Mouse (Mus musculus) lung, adult 2 months (tissue): Measurements from ENCODE around the gene Adamtsl5. TPM values are rescaled to one million over a fixed set of nuclear protein-coding genes. Genes with fewer than 3 reads are reported as not detected.

ENCODE experiments used
- DNase-seq: peaks from one replicate; pipeline ENCODE4 v3.0.0; 2022
- H3K4me1 ChIP-seq: fragments of 200-500 bp; 2 replicates; pipeline ENCODE4 v1.6.1; 2011; ENCODE audit warnings: low read length; ENCODE audit not compliant: control insufficient read depth, insufficient read depth
- H3K4me3 ChIP-seq: fragments of 200-500 bp; replicated peaks from 2 replicates; pipeline ENCODE3; 2011; ENCODE audit warnings: low read depth, mild to moderate bottlenecking, control low read depth, low read length; ENCODE audit errors: extremely low read depth
- CTCF ChIP-seq: fragments of 200-500 bp; IDR thresholded peaks from 2 replicates; pipeline ENCODE4 v1.5.1; 2011; ENCODE audit warnings: mild to moderate bottlenecking, low read length, control low read depth; ENCODE audit not compliant: insufficient read depth
- POLR2A ChIP-seq: fragments of 200-500 bp; IDR thresholded peaks from 2 replicates; pipeline ENCODE4 v1.6.1; 2011; ENCODE audit warnings: low read depth, mild to moderate bottlenecking, control low read depth, low read length, borderline replicate concordance; ENCODE audit errors: extremely low read depth
- WGBS: fragments of 180-500 bp; shearing (Covaris S2); methylation state at CpG from one replicate; pipeline ENCODE4 v1.1.7; 2018; 5-methylcytosine and 5-hydroxymethylcytosine counted together
- polyA plus RNA-seq: library from polyadenylated mRNA; depleted of rRNA; stranded (reverse); fragments of >200 nt; gene quantifications from 2 replicates; pipeline ENCODE4 v1.2.3, GENCODE M21; 2012

Adamtsl5 gene
- polyA plus RNA-seq, 1 experiment, result 87.6 TPM

GRCm38 (mm10) chr10:80339941-80340750 is 8.1 kb downstream of the Adamtsl5 start:
- peak; percentile 87 for DNase-seq

GRCm38 (mm10) chr10:80336263-80336662 is 11.9 kb downstream of the Adamtsl5 start:
- Histone ChIP-seq H3K4me1 (peaks cover 2% of the 10 kb centered on the region; the same call in 1 of the 2 replicates), H3K4me3 (no peak overlapping the region)
- WGBS, result 82% methylated on average over 12 of the region's 12 CpGs
- DNase-seq, result no peak
- no peak for TF ChIP-seq CTCF
- TF ChIP-seq POLR2A, result no peak

More at GRCm38 (mm10) chr10:80339941-80340750, 8.1 kb downstream of the Adamtsl5 start:
- H3K4me3 ChIP-seq, result no peak overlapping the region
- 20% methylated on average over 19 of the region's 19 CpGs for WGBS
- H3K4me1 ChIP-seq, result peaks cover 22% of the 10 kb centered on the region
- TF ChIP-seq POLR2A, result no peak; the same call in 1 of the 2 replicates
- peak; percentile 90 for TF ChIP-seq CTCF

GRCm38 (mm10) chr10:80332525-80332989 is 15.7 kb downstream of the Adamtsl5 start:
- H3K4me3 ChIP-seq, result no peak overlapping the region
- DNase-seq, result no peak
- TF ChIP-seq POLR2A, result no peak
- TF ChIP-seq CTCF, result no peak
- WGBS, result 76% methylated on average over 5 of the region's 5 CpGs
- H3K4me1 ChIP-seq, result peaks cover 4% of the 10 kb centered on the region

GRCm38 (mm10) chr10:80331636-80332524 is 16.3 kb downstream of the Adamtsl5 start:
- WGBS, result 52% methylated on average over 10 of the region's 10 CpGs
- no peak overlapping the region for H3K4me3 ChIP-seq
- peaks cover 4% of the 10 kb centered on the region for H3K4me1 ChIP-seq
- TF ChIP-seq POLR2A, result no peak
- no peak for TF ChIP-seq CTCF
- no peak for DNase-seq

- peaks cover 4% of the 10 kb centered on the region for H3K4me1 ChIP-seq
- DNase-seq, result no peak
- no peak overlapping the region for H3K4me3 ChIP-seq
- WGBS, result 53% methylated on average over 2 of the region's 2 CpGs
- TF ChIP-seq CTCF (no peak), POLR2A (no peak)
Observed at GRCm38 (mm10) chr10:80330888-80331287, 17.3 kb downstream of the Adamtsl5 start.

GRCm38 (mm10) chr10:80330084-80330483 is 18.1 kb downstream of the Adamtsl5 start:
- TF ChIP-seq POLR2A (no peak), CTCF (no peak)
- no peak for DNase-seq
- WGBS, result 3% methylated on average over 40 of the region's 41 CpGs
- H3K4me3 ChIP-seq, result peak overlapping the region; percentile 58
- H3K4me1 ChIP-seq, result peaks cover 4% of the 10 kb centered on the region

- TF ChIP-seq POLR2A (no peak), CTCF (no peak)
- peak within 1 kb of the TSS; percentile 58 for H3K4me3 ChIP-seq
- peak; percentile 92 for DNase-seq
- H3K4me1 ChIP-seq, result peaks cover 4% of the 10 kb centered on the region
- 5% methylated on average over 36 of the region's 36 CpGs for WGBS
Observed at GRCm38 (mm10) chr10:80329273-80330081, 18.7 kb downstream of the Adamtsl5 start, which contains the start of the genes Pcsk4 and Reep6. Pcsk4 (minus strand) TSS chr10:80329498. Reep6 (plus strand) TSS chr10:80329953.

- Histone ChIP-seq H3K4me3 (no peak overlapping the region), H3K4me1 (peaks cover 5% of the 10 kb centered on the region)
- WGBS, result 85% methylated on average over 21 of the region's 21 CpGs
- no peak for DNase-seq
- TF ChIP-seq CTCF, result no peak
- no peak for TF ChIP-seq POLR2A
Observed at GRCm38 (mm10) chr10:80325045-80325444, 23.2 kb downstream of the Adamtsl5 start.
